Mouse (Mus musculus) limb, embryonic 11.5 days (tissue): ENCODE measurements at regions not wholly inside any gene's neighbourhood (a gene's known extent, or its start where the extent isn't known, plus 50 kb on each side); places are given as distances from the start of the nearest gene placed in this dataset.

Source experiments
- ATAC-seq: fragments of 200-750 bp; cut with Nextera tagmentation; 2 replicates; pipeline ENCODE4 v1.8.0; 2017; ENCODE audit warnings: low read depth; ENCODE audit not compliant: insufficient number of reproducible peaks, low FRiP score, low TSS enrichment
- DNase-seq: peaks from one replicate; pipeline ENCODE4 v3.0.0-alpha.2; 2015; ENCODE audit warnings: low spot score
- H3K27ac ChIP-seq: fragments of 300-500 bp; sonication (generic); replicated peaks from 2 replicates; pipeline ENCODE4 v1.5.1; 2014; ENCODE audit warnings: low read depth, mild to moderate bottlenecking, low read length
- H3K27me3 ChIP-seq: fragments of 300-500 bp; sonication (generic); 2 replicates; pipeline ENCODE4 v1.6.1; 2014; ENCODE audit warnings: mild to moderate bottlenecking, low read length, mixed read lengths; ENCODE audit not compliant: control insufficient read depth, insufficient read depth
- H3K36me3 ChIP-seq: fragments of 300-500 bp; sonication (generic); 2 replicates; pipeline ENCODE4 v1.6.1; 2014; ENCODE audit warnings: mild to moderate bottlenecking, low read length, moderate library complexity, mixed read lengths; ENCODE audit not compliant: control insufficient read depth, insufficient read depth
- H3K4me1 ChIP-seq: fragments of 300-500 bp; sonication (generic); 2 replicates; pipeline ENCODE4 v1.6.1; 2014; ENCODE audit warnings: low read length, mixed read lengths; ENCODE audit not compliant: control insufficient read depth, insufficient read depth
- H3K4me2 ChIP-seq: fragments of 300-500 bp; sonication (generic); 2 replicates; pipeline ENCODE4 v1.6.1; 2014; ENCODE audit warnings: low read depth, mild to moderate bottlenecking, moderate library complexity; ENCODE audit not compliant: severe bottlenecking
- H3K4me3 ChIP-seq: fragments of 300-500 bp; sonication (generic); 2 replicates; pipeline ENCODE4 v1.5.1; 2014; ENCODE audit warnings: low read depth, low read length
- H3K9ac ChIP-seq: fragments of 300-500 bp; sonication (generic); 2 replicates; pipeline ENCODE4 v1.6.1; 2014; ENCODE audit warnings: mild to moderate bottlenecking, low read length
- H3K9me3 ChIP-seq: fragments of 300-500 bp; sonication (generic); 2 replicates; pipeline ENCODE4 v1.6.1; 2016; ENCODE audit warnings: low read length; ENCODE audit not compliant: control insufficient read depth
- WGBS: fragments of 180-500 bp; shearing (Covaris S2); extraction: QIAGEN DNeasy Blood & Tissue Kit; methylation state at CpG from one replicate; pipeline ENCODE4 v1.1.7; 2014; 5-methylcytosine and 5-hydroxymethylcytosine counted together

DNA sequence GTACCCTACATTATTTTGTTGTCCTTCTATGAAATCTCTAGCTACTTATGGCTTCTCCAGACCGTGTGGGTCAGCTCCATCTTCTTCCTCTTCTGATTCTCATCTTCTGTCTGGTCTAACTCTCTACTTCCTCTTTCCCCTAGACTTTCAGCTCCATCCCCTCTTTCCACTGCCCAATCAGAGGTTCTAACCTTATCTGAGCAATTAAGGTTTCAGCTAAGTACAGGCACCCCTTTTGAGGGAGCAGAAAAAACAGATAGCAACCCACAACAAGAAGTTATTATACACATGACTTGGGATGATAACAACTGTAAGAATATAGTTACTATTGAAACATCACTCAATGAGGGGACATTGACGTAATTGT is 136.8 kb upstream of the Meis1 start:
- H3K36me3 ChIP-seq, result no peaks in the 10 kb centered on the region
- H3K4me1 ChIP-seq, result no peaks in the 10 kb centered on the region
- H3K4me3 ChIP-seq, result no peak overlapping the region
- H3K27ac ChIP-seq, result no peak overlapping the region
- WGBS, result 90% methylated on average over 2 of the region's 2 CpGs
- no peak for DNase-seq
- H3K27me3 ChIP-seq, result no peaks in the 10 kb centered on the region
- H3K9me3 ChIP-seq, result no peaks in the 10 kb centered on the region
- ATAC-seq, result no peak
- H3K9ac ChIP-seq, result no peak overlapping the region
- no peak overlapping the region for H3K4me2 ChIP-seq

DNA sequence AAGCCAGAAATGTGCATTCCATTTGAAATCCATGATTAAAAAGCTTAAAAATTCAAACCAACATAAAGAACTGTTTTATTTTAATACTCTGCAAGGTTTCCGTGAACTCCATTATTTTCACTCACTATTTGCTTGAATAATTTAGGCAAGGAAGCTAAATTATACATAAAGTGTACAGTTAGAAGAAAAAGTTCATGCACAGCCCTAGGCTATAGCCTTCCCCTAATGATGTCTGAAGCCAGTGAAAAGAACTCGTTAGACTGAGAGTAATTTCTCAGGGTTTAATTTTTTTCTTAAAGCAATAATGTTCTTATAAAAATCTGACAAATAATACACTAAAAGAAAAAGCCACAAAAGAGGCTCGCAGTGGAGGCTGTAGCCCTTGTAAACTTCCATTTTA is 141.4 kb upstream of the Meis1 start:
- Histone ChIP-seq H3K27me3 (no peaks in the 10 kb centered on the region), H3K36me3 (no peaks in the 10 kb centered on the region), H3K27ac (no peak overlapping the region), H3K4me3 (no peak overlapping the region), H3K9me3 (no peaks in the 10 kb centered on the region), H3K4me1 (no peaks in the 10 kb centered on the region), H3K9ac (no peak overlapping the region), H3K4me2 (no peak overlapping the region)
- 56% methylated on average over 3 of the region's 3 CpGs for WGBS
- ATAC-seq, result no peak
- no peak for DNase-seq

DNA sequence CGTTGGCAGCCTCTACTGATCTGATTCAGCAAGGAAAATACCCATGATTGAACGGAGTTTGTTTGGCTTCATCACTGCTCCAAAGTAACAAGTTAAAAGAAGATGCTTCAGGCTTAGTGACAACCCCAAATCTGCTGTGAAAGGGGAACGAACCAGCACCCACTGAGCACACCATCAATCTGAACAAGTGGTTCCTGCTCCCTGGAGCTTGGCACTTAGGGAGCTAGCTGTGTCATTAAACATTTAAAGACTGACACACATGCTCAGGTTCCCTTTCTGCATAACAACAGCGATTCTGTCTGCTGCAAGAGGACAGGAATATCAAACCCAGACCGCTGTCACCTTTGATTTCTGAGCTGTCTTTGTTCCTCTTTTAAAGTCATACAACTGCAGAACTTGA is 141.9 kb upstream of the Meis1 start:
- Histone ChIP-seq H3K9me3 (no peaks in the 10 kb centered on the region), H3K36me3 (no peaks in the 10 kb centered on the region), H3K4me3 (no peak overlapping the region), H3K27ac (no peak overlapping the region), H3K9ac (no peak overlapping the region), H3K4me2 (no peak overlapping the region), H3K4me1 (no peaks in the 10 kb centered on the region), H3K27me3 (no peaks in the 10 kb centered on the region)
- 36% methylated on average over 5 of the region's 5 CpGs for WGBS
- no peak for DNase-seq
- ATAC-seq, result no peak

DNA sequence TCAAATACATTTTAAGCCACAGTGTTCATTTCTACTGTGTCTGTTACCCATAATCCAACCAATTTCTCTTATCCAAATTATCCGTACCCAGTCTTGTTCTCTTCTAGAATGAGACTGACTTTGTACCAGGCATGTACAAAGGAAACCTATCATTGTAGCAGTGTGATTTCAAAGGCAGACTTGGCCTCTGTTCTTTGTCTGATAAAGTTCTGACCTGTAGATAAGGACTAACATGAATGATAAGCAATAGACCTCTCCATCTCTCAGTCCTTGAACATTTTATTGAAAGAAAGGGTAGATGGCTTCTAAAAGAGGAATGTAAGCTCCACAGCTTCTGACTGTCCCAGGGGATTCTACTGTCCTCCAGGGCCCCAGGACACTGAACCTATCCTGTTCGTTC is 152.2 kb upstream of the Meis1 start:
- no peak overlapping the region for H3K4me3 ChIP-seq
- H3K9ac ChIP-seq, result no peak overlapping the region
- no peaks in the 10 kb centered on the region for H3K9me3 ChIP-seq
- H3K27me3 ChIP-seq, result no peaks in the 10 kb centered on the region
- no peak overlapping the region for H3K27ac ChIP-seq
- DNase-seq (no peak), ATAC-seq (no peak)
- H3K4me1 ChIP-seq, result no peaks in the 10 kb centered on the region
- no peaks in the 10 kb centered on the region for H3K36me3 ChIP-seq
- H3K4me2 ChIP-seq, result no peak overlapping the region
- WGBS, result 81% methylated on average over 2 of the region's 2 CpGs

DNA sequence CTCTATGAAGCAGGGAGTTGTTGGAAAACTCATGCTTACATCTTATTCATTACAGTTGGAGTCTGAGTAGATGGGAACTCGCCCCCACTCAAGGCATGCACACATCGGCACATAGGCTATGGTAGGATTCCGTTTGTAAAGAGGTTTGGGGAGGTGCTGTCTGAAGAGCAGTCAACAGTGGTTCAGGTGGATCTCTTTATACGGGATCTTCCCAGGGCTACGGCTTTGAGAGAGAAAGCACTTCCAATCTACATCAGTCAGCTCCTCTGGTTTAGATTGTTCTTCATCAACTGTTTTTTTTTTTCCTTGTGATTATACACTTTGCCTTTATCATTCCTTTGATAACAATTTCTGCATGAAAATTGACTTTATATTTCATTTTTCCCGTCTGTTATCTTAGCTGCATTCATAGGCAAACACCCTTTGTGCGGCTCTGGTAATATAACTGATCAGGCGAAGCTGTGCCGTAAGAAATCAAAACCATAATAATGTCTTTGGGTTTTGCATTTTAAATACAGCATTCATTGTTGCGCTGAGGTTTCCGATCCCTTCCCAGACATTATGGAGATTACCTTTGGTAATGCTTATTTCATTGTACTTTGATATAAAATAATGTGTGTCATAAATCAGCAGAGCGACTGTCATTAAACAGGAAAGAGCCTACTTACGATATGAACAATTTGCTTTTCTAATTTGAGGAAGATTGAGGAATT is 155.7 kb upstream of the Meis1 start:
- Histone ChIP-seq H3K4me1 (no peaks in the 10 kb centered on the region), H3K9me3 (no peaks in the 10 kb centered on the region), H3K27ac (no peak overlapping the region), H3K4me2 (no peak overlapping the region), H3K4me3 (no peak overlapping the region), H3K36me3 (no peaks in the 10 kb centered on the region), H3K27me3 (no peaks in the 10 kb centered on the region), H3K9ac (no peak overlapping the region)
- DNase-seq, result peak; percentile 11
- ATAC-seq, result no peak
- 90% methylated on average over 13 of the region's 13 CpGs for WGBS

DNA sequence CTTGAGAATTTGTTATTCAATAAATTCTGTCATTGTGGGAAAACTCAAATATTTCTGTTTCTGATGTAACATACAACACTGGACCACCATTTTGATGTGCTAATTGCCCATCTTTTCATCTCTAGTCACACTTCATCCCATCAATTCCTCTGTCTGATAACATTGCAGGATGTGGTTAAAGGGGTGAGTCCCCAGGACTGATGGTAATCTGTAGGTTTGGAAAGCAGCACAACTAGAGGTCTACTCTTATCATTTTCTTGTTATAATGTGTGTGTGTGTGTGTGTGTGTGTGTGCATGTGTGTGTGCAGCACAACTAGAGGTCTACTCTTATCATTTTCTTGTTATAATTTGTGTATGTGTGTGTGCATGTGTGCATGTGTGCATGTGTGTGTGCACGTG is 160.5 kb upstream of the Meis1 start:
- H3K9ac ChIP-seq, result no peak overlapping the region
- no peak overlapping the region for H3K4me3 ChIP-seq
- H3K4me2 ChIP-seq, result no peak overlapping the region
- no peaks in the 10 kb centered on the region for H3K9me3 ChIP-seq
- no peaks in the 10 kb centered on the region for H3K27me3 ChIP-seq
- DNase-seq, result peak; percentile 9
- H3K27ac ChIP-seq, result no peak overlapping the region
- H3K4me1 ChIP-seq, result no peaks in the 10 kb centered on the region
- ATAC-seq, result no peak
- no peaks in the 10 kb centered on the region for H3K36me3 ChIP-seq
- WGBS, result 89% methylated on average over 1 of the region's 1 CpGs

DNA sequence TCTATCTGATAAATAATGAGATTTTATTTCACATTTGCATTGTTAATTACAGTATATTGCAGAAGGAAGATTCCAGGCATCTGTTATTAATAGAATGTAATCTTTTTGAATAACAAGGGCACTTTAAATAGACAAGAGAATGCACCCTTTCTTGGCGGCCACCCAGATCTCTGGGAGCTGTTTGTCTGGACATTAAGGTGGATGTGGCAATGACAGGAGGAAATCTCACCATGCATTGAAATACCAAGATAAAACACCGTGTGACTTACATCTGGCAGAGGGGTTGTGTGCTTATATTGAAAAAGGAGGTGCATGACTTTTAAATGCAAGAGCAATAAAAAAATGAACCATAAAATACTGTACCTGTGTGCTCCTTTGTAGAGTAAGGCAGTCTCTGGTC is 171.0 kb upstream of the Meis1 start:
- Histone ChIP-seq H3K27me3 (no peaks in the 10 kb centered on the region), H3K9ac (no peak overlapping the region), H3K4me1 (no peaks in the 10 kb centered on the region), H3K9me3 (no peaks in the 10 kb centered on the region), H3K36me3 (no peaks in the 10 kb centered on the region), H3K4me2 (no peak overlapping the region), H3K4me3 (no peak overlapping the region), H3K27ac (no peak overlapping the region)
- DNase-seq (no peak), ATAC-seq (no peak)
- 70% methylated on average over 2 of the region's 2 CpGs for WGBS

DNA sequence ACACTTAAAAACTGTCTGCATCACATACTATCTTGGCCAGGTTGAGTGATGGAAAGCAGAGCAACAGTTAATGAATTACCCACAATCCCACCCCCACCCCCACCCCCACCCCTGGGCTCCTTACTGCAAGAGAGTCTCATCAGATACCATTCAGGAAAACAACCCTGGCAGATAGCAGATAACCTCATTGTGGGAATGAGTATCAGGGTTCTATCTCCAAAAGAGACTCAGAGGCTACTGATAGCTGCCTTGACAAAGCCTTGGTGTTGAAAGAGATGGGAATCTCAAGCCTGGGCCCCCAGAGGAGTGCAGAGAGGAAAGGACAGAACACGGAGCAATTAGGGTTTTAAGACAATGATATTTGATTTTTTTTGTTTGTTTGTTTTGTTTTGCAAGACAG is 175.7 kb upstream of the Meis1 start:
- H3K36me3 ChIP-seq, result no peaks in the 10 kb centered on the region
- H3K4me2 ChIP-seq, result no peak overlapping the region
- DNase-seq (peak; percentile 17), ATAC-seq (no peak)
- H3K27ac ChIP-seq, result no peak overlapping the region
- H3K4me3 ChIP-seq, result no peak overlapping the region
- no peaks in the 10 kb centered on the region for H3K27me3 ChIP-seq
- 68% methylated on average over 1 of the region's 1 CpGs for WGBS
- H3K9ac ChIP-seq, result no peak overlapping the region
- no peaks in the 10 kb centered on the region for H3K4me1 ChIP-seq
- H3K9me3 ChIP-seq, result no peaks in the 10 kb centered on the region

DNA sequence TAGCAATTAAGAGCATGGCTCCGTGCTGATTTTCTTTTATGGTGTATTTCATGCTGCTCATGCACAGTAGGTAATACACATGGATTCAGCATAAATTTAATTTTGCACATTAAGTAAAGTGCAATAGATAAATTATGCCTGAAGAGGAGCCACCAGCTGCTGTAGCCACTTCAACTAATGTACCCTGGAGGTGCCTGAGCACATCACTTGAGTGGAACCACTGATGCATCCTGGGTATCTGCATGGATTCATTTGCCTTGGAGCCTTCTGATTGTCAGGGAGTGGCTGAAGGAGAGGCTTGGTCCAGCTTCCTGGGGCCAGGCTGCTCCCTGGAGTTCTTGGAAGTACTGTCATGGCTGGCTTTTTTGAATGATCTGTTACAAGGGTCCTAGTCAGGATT is 179.0 kb upstream of the Meis1 start:
- Histone ChIP-seq H3K4me1 (no peaks in the 10 kb centered on the region), H3K4me3 (no peak overlapping the region), H3K9ac (no peak overlapping the region), H3K27ac (no peak overlapping the region), H3K36me3 (no peaks in the 10 kb centered on the region), H3K9me3 (no peaks in the 10 kb centered on the region), H3K4me2 (no peak overlapping the region), H3K27me3 (no peaks in the 10 kb centered on the region)
- 87% methylated on average over 1 of the region's 1 CpGs for WGBS
- ATAC-seq (no peak), DNase-seq (peak; percentile 16)
